Mouse (Mus musculus) lung, adult 2 months (tissue): ENCODE measurements around the gene Insc. TPM values are rescaled to one million over a fixed set of nuclear protein-coding genes. Genes with fewer than 3 reads are reported as not detected.

Experiments
- DNase-seq: peaks from one replicate; pipeline ENCODE4 v3.0.0; 2022
- H3K4me1 ChIP-seq: fragments of 200-500 bp; 2 replicates; pipeline ENCODE4 v1.6.1; 2011; ENCODE audit warnings: low read length; ENCODE audit not compliant: control insufficient read depth, insufficient read depth
- H3K4me3 ChIP-seq: fragments of 200-500 bp; replicated peaks from 2 replicates; pipeline ENCODE3; 2011; ENCODE audit warnings: low read depth, mild to moderate bottlenecking, control low read depth, low read length; ENCODE audit errors: extremely low read depth
- CTCF ChIP-seq: fragments of 200-500 bp; IDR thresholded peaks from 2 replicates; pipeline ENCODE4 v1.5.1; 2011; ENCODE audit warnings: mild to moderate bottlenecking, low read length, control low read depth; ENCODE audit not compliant: insufficient read depth
- POLR2A ChIP-seq: fragments of 200-500 bp; IDR thresholded peaks from 2 replicates; pipeline ENCODE4 v1.6.1; 2011; ENCODE audit warnings: low read depth, mild to moderate bottlenecking, control low read depth, low read length, borderline replicate concordance; ENCODE audit errors: extremely low read depth
- WGBS: fragments of 180-500 bp; shearing (Covaris S2); methylation state at CpG from one replicate; pipeline ENCODE4 v1.1.7; 2018; 5-methylcytosine and 5-hydroxymethylcytosine counted together
- polyA plus RNA-seq: library from polyadenylated mRNA; depleted of rRNA; stranded (reverse); fragments of >200 nt; gene quantifications from 2 replicates; pipeline ENCODE4 v1.2.3, GENCODE M21; 2012

Insc gene
- polyA plus RNA-seq, 1 experiment = 0.95 TPM

DNA sequence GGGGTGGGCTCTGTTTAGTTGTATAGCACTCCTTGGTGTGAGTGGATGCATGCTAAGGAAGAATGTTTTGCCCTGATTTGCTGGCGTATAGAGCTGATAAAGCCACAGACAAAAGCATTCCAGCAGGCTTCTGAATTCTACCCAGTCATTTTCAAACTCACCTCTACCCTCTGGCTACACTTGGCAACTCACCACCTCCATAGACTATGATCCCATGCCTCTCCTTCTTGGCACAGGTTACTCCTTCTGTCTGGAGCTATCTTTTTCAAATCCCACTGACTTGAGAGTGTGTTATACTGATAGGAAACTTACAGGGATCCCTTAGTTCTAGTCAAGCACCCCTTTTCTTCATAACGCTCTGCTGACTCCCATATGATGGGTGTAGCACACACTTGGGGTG, 32.4 kb downstream of the Insc start:
- no peak for TF ChIP-seq POLR2A
- TF ChIP-seq CTCF = no peak
- WGBS = 61% methylated on average over 2 of the region's 2 CpGs
- H3K4me3 ChIP-seq = no peak overlapping the region
- no peak for DNase-seq
- H3K4me1 ChIP-seq = no peaks in the 10 kb centered on the region

DNA sequence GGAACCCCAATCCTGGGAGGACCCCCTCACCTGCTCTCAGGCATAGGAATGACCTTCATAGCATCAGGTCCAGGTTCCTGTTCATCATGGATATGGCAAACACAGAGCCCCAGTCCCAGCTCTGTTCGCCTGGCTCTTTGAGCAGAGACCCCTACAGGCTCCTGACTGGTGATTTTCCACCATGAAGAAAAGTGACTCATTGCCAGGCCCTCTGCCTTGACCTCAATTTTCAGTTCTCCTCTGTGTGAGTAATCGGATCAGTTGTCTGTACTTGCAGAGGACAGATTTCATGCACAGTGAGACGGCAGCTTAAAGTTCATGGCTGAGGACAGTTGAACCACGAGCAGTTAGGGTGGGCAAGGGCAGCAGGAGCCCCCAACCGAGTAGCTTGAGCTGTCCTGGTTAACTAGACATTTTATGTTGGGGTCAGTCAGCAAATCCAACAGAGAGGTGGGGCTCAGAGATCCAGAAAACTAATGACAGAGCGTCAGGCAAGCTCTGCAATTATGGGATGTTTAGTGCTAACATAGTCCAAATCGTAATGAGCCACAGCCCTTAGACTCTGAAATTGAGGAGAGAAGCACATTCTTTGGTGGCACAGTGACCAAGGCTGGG, 34.8 kb downstream of the Insc start:
- Histone ChIP-seq H3K4me1 (no peaks in the 10 kb centered on the region), H3K4me3 (no peak overlapping the region)
- 82% methylated on average over 7 of the region's 7 CpGs for WGBS
- TF ChIP-seq POLR2A (no peak), CTCF (no peak)
- DNase-seq = no peak

DNA sequence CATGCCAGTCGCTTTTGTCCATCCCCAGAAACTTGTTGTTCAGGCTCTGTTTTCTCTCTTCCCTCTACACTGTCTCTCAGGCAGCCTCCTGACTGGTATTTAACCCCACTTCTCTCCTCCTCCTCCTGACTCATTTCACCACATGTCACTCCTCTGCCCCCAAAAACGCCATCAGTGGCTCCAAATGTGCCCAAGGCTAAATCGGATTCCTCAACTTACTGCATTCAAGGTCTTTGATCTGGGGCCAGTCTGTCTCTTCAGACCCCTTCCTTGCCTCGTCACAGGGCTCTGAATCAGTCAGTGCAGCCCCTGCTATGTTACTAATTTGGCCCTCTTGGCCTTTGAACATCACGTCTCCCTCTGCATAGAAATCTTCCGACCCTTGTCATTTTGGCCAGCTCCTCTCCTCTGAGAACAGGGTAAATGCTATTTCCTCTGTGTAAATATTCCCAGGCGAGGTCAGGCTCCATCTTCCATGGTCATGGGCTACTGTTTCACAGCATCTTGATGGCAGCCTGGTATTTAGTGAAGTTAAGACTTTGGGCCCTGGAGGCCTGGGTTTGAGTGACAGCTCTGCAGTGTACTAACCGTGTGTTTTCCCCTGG, 35.7 kb downstream of the Insc start:
- Histone ChIP-seq H3K4me3 (no peak overlapping the region), H3K4me1 (no peaks in the 10 kb centered on the region)
- TF ChIP-seq CTCF (no peak), POLR2A (no peak)
- WGBS = 53% methylated on average over 8 of the region's 8 CpGs
- DNase-seq = no peak

DNA sequence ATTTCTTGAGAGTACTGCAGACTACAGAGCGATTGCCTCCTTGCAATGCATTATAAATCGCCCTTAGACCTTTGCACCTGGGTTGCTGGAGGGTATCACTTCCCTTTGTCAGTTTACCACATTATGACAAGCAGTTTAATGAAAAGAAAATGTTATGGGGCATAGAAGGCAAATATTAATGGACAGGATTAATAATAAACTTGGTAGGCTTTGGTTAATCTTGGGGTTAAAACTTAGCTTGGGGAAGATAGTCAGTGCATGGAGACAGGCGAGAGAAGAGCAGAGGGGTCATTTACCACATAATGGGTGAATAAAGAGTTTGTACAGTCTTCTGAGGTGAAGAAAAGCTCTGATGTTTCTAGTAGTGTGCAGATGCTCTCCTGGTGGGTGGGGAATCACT, 39.8 kb downstream of the Insc start:
- 80% methylated on average over 3 of the region's 3 CpGs for WGBS
- H3K4me1 ChIP-seq = no peaks in the 10 kb centered on the region
- TF ChIP-seq CTCF = no peak
- TF ChIP-seq POLR2A = no peak
- no peak for DNase-seq
- H3K4me3 ChIP-seq = no peak overlapping the region

DNA sequence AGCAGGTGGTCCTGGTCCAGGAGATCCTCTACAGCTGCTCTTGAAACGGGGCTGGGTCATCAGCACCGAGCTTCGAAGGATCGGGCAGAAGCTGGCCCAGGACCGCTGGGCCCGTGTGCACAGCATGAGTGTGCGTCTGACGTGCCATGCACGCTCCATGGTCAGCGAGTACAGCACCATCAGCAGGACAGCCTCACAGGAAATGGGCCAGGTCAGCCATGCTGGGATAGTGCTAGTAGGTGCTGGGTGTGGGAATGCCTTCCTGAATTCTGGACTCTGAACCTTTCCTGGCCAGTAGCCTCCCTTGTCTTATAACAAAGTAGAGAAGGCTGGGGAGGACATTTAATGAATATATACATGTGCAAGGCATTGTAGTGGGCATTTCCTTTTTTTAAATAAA, 47.6 kb downstream of the Insc start:
- WGBS = 87% methylated on average over 10 of the region's 10 CpGs
- no peaks in the 10 kb centered on the region for H3K4me1 ChIP-seq
- DNase-seq = no peak
- TF ChIP-seq CTCF (no peak), POLR2A (no peak)
- no peak overlapping the region for H3K4me3 ChIP-seq

DNA sequence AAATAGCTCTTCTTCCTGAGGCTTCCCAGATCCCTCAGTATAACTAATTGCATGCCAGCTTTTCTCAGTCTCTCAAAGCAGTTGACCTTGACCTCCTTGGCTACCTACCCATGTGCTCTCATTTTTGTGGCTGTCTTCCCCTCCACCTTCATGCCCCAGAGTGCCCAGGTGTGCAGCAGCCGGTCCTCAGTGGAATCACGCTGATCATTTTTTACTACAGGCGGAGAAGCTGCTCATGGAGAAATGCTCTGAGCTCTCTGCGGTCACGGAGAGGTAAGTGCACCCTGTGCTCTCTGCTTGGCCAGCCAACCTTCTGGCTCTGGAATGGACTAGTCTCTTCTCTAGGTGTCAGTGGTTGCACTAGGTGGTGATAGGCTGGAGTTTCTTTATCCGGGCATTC, 48.5 kb downstream of the Insc start:
- TF ChIP-seq POLR2A = no peak
- no peak for TF ChIP-seq CTCF
- no peaks in the 10 kb centered on the region for H3K4me1 ChIP-seq
- no peak overlapping the region for H3K4me3 ChIP-seq
- WGBS = 76% methylated on average over 6 of the region's 6 CpGs
- DNase-seq = no peak

DNA sequence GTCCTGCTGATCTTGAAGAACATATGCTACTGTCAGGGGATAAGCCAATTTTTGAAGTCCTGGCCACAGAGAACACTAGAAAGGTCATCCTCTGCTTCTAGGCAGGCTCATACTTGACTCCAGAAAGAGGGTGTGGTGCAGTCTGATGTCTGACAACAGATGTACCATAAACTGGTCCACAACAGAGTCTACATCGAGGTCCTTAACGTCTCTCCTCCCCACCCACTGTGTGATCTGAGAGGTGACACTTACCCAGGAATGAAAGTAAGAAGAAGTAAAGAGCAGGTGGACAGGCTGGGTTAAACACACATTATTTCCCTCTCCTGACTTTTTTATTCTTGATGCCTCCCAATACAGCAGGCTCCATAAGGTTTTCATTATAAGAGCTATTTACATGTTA, 50.9 kb downstream of the Insc start:
- H3K4me3 ChIP-seq = no peak overlapping the region
- no peaks in the 10 kb centered on the region for H3K4me1 ChIP-seq
- WGBS = 80% methylated on average over 2 of the region's 2 CpGs
- TF ChIP-seq CTCF (no peak), POLR2A (no peak)
- no peak for DNase-seq

DNA sequence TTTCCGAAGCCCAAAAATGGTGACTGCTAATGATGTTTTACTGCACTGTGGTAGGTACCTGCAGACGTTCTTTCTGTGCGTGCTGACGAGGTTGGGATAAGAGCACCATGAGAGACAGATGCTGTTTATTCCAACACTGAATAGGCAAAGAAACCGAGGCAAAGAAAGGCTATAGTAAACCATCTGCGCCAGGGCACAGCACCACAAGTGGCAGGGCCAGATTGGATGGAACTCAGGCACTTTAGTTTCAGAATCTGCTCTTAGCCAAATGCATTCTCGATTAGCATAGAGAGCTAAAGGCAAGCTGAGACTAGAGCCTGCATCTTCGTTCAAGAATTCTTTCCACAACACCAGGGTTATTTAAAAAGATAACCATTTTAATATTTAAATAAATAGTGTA, 59.1 kb downstream of the Insc start:
- no peaks in the 10 kb centered on the region for H3K4me1 ChIP-seq
- H3K4me3 ChIP-seq = no peak overlapping the region
- no peak for DNase-seq
- WGBS = 72% methylated on average over 8 of the region's 8 CpGs
- no peak for TF ChIP-seq POLR2A
- no peak for TF ChIP-seq CTCF

DNA sequence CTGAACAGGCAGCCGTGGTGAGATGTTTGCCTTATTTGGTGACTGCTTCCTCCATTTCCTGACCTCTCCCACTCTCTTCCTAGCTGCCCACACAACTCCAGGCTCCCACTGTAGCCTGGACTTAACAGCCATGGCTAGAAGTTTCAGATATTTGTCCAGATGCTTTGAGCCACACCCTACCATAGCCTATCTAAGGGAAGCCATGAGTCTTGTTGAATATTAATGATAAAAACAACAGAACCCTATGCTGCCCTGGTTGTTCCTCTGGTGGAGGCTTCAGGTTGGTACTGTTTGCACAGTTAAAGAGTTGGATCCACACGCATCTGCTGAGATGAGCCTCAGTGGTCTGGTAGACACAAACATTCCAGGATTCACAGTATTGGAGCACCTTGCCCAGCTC, 61.8 kb downstream of the Insc start:
- H3K4me1 ChIP-seq = no peaks in the 10 kb centered on the region
- no peak for DNase-seq
- 64% methylated on average over 2 of the region's 2 CpGs for WGBS
- TF ChIP-seq CTCF (no peak), POLR2A (no peak)
- no peak overlapping the region for H3K4me3 ChIP-seq

DNA sequence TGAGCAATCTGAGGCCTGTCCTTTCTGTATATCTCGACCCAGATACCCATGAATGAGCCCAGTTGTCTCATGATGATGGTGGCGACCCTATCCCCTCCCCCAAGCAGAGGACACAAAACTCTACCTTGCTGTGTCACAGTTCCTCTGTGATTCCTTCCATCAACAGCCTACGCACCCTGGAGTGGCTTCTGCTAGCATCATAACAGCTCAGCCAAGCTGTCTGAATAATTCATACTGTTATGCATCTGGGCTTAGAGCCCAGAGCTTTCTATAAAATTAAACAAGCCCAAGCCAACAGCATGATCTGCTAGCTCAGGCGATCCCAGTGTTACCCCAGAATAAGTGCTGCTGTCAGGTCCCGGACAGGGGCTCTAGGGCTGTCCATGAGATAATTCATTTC, 63.8 kb downstream of the Insc start:
- no peak for TF ChIP-seq CTCF
- no peak for TF ChIP-seq POLR2A
- H3K4me3 ChIP-seq = no peak overlapping the region
- H3K4me1 ChIP-seq = no peaks in the 10 kb centered on the region
- WGBS = 60% methylated on average over 5 of the region's 5 CpGs
- DNase-seq = no peak
